Mouse (Mus musculus) activated CD4-positive, CD25-positive, alpha-beta regulatory T cell (primary cell): Measurements from ENCODE around the gene Tmem9b. TPM values are rescaled to one million over a fixed set of nuclear protein-coding genes. Genes with fewer than 3 reads are reported as not detected.

ENCODE experiments used
- polyA plus RNA-seq, 2 experiments: library from polyadenylated mRNA; unstranded; fragments of 100-300 nt; shearing (Covaris generic); gene quantifications; one replicate each; pipeline ENCODE4 v1.2.1; 2017

The Tmem9b gene
- 100 to 1,000 TPM; 139 to 171 TPM for polyA plus RNA-seq

DNA sequence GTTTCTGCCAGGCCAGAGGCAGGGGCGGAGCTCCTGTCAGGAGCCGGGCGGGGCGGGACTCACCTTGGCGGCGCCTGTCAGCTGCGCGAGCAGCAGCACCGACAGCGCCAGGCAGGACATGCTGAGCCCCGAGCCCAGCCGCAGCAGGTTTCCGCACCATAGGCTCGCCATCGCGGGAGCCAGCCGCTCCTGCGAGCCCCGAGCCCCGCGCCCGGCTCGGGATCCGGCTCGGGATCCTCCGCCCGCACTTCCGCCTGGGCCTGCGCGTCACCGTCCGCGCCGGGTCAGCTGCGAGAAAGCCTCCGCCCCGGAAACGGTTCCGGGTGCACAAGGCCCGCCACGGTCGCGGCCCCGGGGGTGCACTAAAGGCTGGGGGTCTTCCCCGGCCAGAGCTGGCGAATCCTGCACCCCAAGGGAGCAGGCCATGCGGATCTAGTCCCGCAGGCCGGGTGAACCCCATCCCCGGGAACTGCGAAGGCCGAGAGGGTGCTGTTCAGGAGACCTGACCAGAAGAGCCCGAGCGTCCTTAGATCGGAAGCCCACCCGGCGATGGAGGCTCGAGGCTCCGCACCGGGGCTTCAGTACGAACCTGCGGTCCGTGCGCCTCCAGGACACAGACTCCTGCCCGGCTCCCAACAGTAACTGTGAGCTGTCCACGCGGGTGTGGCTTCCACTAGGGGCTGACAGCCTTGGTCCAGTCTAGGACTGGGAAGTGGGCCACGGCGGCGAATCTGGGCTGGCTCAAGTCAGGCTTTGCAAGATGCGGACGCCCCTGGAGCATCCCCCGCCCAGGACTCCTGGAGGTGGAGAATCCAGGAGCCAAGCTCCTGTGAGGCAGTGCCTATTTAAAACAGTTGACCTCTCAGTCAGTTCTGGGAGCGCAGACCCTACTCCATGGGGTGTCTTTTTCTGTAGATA, at the start of gene Tmem9b:
Tmem9b (minus strand) TSS at position 868 of the 918 bp plus-strand sequence.

GRCm38 (mm10) chr7:109781470-109782203, 29.0 kb upstream of the Tmem9b start, which contains the start of gene Nrip3:
TSS of gene Nrip3 (minus strand) at chr7:109782025.

GRCm38 (mm10) chr7:109731626-109732025, 21.0 kb downstream of the Tmem9b start, which contains the start of gene Ascl3:
TSS of gene Ascl3 (minus strand) at chr7:109731726.

GRCm38 (mm10) chr7:109723697-109724096, 29.0 kb downstream of the Tmem9b start, which contains the start of gene BC051019:
TSS of gene BC051019 (minus strand) at chr7:109723850.

GRCm38 (mm10) chr7:109703190-109704015, 49.3 kb downstream of the Tmem9b start, which contains the start of the genes St5 and Akip1:
TSS of gene St5 (minus strand) at chr7:109703605.
TSS of gene Akip1 (plus strand) at chr7:109703690.

Other genes with a start within 250 kb of the Tmem9b start
- under 1 TPM in 1 of 2 experiments, not detected in 1; 0.34 TPM for gene Trim66, start 244.7 kb downstream of the Tmem9b start, polyA plus RNA-seq
- gene Rpl27a, start 233.7 kb downstream of the Tmem9b start, polyA plus RNA-seq, result 100 to 1,000 TPM; 100 to 170 TPM
- gene St5, start 49.3 kb downstream of the Tmem9b start, polyA plus RNA-seq, result under 1 TPM; 0.12 to 0.81 TPM
- 10 to 100 TPM; 33.9 to 34.2 TPM for gene Akip1, start 49.2 kb downstream of the Tmem9b start, polyA plus RNA-seq
- gene BC051019, start 29.0 kb downstream of the Tmem9b start, polyA plus RNA-seq, result under 1 TPM in 1 of 2 experiments, not detected in 1; 0.25 TPM
- gene Ascl3, start 21.1 kb downstream of the Tmem9b start, polyA plus RNA-seq, result under 1 TPM in 1 of 2 experiments, not detected in 1; 0.31 TPM
- gene Nrip3, start 29.1 kb upstream of the Tmem9b start, polyA plus RNA-seq, result under 1 TPM; 0.25 to 0.90 TPM
- under 1 TPM in 1 of 2 experiments, not detected in 1; 0.21 TPM for gene Scube2, start 112.8 kb upstream of the Tmem9b start, polyA plus RNA-seq
- 10 to 100 TPM; 34.2 to 42.1 TPM for gene Dennd5a, start 207.6 kb upstream of the Tmem9b start, polyA plus RNA-seq
- 10 to 100 TPM; 42.7 to 45.7 TPM for gene Tmem41b, start 234.1 kb upstream of the Tmem9b start, polyA plus RNA-seq